Mouse (Mus musculus) kidney, adult 18-20 months (tissue): ENCODE results near the gene Sec16a.
A peak's percentile ranks its signal among the peaks of the same experiment; 100 is the strongest.

Experiments
- DNase-seq: peaks from one replicate; pipeline ENCODE4 v3.0.0; 2021

The Sec16a gene

DNA sequence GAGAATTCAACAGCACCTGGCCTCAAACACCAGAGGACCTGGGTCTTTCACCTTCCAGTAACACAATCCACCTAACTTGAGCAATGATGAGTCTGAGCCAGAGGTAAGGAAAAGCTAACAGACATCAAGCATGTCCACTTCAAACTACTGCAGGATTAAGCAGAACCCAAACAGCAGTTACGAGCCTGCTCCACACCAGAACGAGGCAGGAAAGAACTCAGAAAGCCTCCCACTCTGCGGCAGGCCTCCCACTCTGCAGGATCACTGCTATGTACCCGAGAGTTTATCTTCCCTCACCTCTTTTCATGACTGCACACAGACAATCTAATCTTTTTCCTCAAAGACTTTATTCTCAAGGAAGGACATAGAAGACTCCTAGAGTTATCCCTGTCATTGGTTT, 7.8 kb downstream of the Sec16a start:
- DNase-seq: no peak

DNA sequence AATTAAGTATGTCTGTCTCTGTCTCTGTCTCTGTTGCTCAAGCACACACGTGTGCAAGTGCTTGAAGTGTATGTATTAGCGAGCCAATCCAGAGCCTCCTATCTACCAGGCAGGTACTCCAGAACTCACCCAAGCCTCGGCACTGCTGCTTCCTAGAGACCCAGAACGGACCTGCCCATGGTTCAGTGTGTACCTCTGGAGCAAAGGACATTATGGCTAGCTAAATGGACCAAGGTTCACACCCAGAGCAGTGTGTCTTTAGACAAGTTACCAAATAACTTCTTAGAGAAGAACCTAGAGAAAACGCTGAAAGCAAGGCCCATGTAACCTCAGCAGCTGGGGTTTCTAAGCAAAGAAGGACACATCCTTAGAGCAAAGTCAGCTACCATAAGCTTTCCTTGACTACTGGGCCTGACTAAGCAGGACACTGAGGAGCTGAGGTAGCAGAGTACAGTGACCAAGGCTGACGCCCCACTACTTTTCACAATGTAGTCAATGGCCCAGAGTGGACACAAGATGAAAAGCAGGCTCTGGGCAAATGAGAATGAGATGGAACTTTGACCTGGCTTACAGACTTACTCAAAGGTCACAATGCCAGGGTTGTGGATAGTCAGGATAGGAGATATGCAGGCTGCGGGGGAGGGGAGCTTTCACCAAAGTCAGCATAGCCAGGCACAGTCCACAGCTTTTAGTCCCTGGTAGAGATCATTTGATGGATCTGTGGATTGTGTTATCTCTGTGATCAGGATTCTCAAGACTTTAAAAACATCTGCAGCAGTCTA, 10.0 kb downstream of the Sec16a start:
- peak; percentile 43 for DNase-seq

- DNase-seq: no peak
Observed at GRCm38 (mm10) chr2:26429851-26430250, 15.2 kb downstream of the Sec16a start.

DNA sequence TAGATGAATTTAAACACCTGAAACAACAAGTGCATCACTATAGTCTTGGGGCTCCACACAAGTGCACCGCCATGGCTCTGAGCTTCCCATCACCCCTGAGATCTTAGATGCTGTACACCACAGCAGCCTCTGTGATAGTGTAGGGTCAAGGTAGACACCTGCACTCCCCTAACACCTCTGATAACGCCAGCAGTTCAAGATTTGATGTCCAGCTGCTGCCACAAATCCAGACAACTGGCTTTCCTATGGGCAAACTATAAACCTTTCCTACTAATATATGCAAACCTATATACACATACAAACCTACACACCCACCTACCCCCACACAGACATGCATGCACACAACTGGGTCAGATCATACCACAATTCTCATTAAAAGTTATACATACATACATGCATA, 20.5 kb downstream of the Sec16a start:
- DNase-seq: no peak

DNA sequence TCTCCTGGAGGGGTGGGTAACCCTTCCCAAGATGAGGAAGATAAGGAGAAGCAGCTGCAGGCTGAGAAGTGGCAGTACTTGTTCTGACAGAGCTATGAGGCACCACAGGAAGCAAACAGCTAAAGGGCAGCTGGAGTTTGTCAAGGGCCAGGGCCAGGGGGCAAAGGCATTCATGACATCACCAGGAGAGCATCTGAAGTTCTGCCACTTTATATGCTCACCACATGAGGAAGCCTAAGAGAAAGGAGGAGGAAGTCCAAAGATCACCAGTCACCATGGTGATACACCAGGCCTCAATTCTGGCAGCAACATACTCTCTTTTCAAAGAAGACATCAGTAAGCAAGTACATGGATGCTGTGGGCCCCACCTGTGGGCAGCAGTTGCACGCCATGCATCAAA, 21.9 kb downstream of the Sec16a start:
- DNase-seq: peak; percentile 37

GRCm38 (mm10) chr2:26421969-26422368, 23.0 kb downstream of the Sec16a start:
- DNase-seq: no peak

- no peak for DNase-seq
Observed at GRCm38 (mm10) chr2:26418120-26418519, 26.9 kb downstream of the Sec16a start.

DNA sequence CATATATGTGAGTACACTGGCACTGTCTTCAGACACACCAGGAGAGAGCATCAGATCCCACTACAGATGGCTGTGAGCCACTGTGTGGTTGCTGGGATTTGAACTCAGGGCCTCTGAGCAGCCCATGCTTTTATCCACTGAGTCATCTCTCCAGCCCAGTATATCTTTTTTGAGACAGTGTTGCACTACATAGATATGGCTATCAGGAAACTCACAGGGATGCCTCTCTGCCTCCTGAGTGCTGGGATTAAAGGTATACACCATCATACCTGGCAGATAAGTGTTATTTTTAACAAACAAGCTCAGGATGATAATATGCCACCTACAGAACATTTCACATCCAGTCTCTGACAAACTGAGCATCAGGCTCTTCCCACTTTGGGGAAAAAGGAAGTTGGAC, 27.9 kb downstream of the Sec16a start:
- no peak for DNase-seq

DNA sequence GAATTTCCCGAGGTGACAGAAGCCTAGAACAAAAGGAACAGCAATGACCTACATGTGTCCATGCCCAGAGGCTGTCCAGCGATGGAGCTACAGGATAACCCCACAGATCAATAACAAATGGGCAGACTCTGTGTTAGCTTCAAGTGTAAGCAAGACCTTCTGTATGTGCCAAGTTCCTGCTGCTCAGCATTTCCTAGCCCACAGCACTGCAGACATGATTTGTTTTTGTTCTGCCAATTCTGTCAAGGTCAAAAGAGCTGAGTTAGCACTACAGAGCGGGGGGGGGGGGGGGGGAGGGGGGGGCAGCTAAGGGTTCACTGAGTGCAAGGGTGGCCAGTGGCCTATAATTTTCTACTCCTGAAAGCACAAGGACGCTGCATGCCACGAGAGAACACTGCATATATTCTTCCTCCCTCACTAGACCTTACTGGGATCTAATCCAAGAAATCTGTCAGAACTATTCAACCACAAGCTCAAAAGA, 34.0 kb downstream of the Sec16a start:
- peak; percentile 56 for DNase-seq

GRCm38 (mm10) chr2:26410091-26410490, 34.9 kb downstream of the Sec16a start:
- no peak for DNase-seq

GRCm38 (mm10) chr2:26409362-26409761, 35.7 kb downstream of the Sec16a start:
- DNase-seq: no peak

GRCm38 (mm10) chr2:26408515-26409356, 36.3 kb downstream of the Sec16a start, which contains the start of gene Inpp5e:
Gene Inpp5e, minus strand, starts transcription at chr2:26409203.
- DNase-seq: peak; percentile 99

GRCm38 (mm10) chr2:26403306-26403705, 41.7 kb downstream of the Sec16a start:
- DNase-seq: peak; percentile 57

DNA sequence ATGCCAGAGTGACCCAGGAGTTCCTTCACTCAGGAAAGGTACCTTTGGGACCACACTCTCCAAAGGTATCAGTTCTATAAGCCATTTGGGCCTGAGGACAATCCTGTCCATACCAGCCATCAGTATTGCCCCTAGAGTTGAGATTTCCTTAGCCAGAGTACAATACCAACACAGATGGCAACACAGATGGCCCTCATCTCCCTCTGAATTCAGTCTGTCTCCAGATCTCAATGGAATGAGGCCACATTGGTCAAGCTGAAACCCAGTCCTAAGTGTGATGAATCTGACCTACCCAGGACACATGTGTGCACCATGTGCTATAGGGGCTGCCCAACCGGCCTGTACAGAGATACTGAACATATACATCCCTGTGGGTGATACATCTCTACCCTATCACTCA, 42.8 kb downstream of the Sec16a start:
- no peak for DNase-seq

GRCm38 (mm10) chr2:26401023-26401422, 44.0 kb downstream of the Sec16a start:
- DNase-seq: no peak

- DNase-seq: no peak
Observed at GRCm38 (mm10) chr2:26400296-26400695, 44.7 kb downstream of the Sec16a start.

DNA sequence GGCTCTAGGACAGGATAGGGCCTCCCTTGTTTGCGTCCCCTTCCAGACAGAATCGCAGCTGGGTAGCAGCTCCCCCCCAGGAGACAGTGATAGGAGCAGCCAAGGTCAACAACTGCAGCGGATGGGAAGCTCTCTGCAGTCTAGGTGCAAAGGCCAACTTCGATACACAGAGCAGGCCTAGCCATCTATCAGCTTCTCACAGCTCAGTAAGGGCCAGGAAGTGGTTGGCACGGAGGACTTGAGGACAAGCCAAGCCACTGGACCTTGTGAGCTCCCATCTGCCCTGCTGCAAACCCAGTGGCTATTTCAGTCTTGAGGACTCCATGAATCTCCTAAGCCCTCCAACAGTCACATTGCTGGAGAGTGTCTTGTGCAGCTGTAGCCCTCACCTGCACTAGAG, 45.4 kb downstream of the Sec16a start:
- DNase-seq: peak; percentile 56

- DNase-seq: peak; percentile 44
Observed at GRCm38 (mm10) chr2:26398978-26399377, 46.0 kb downstream of the Sec16a start.

- DNase-seq: no peak
Observed at GRCm38 (mm10) chr2:26391617-26392016, 53.4 kb downstream of the Sec16a start.

DNA sequence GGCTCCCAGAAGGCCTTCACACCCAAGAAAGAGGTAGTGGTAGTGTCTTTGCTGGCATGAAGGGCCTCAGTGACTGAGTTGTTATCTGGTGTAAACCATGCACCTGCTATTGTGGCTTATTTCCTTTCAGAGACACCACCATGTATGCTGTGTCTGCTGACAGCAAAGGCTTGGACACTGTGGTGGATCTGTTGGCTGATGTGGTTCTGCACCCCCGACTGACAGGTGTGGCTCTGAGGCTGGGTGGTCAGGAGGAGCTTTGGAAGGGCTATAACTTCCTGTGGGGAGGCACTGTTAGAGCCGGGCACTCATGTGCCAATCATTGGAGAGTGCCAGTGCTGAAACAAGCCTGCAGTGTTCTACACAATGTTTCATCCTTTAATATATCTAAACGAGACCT, 54.1 kb downstream of the Sec16a start:
- DNase-seq: no peak

GRCm38 (mm10) chr2:26389154-26389690, 55.8 kb downstream of the Sec16a start, which contains the start of the genes Entr1 and Pmpca:
Gene Entr1, minus strand, starts transcription at chr2:26389316.
Gene Pmpca, plus strand, starts transcription at chr2:26389339.
- DNase-seq: peak; percentile 85

DNA sequence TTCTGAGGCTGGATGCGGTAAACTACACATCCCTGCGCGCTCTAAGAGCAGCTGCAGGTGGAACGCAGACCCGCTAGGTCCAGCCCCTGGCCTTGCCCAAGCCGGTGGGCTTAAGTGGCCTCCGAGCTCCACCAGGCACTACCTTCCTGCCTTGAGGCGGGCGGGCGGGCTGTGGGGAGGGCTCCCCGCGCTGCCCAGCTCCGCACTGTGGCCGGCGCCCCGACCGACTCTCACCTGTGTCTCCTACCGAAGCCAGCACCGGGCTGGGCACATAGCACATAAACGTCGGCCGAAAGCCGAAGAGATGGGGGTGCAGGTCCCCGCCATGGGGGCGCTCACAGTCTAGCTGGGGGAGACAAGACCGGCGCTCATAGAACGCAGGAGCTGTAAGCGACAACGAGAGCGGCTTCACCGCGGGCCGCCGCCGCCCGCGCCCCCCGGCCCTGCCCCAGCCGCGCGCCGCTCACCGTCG, 56.3 kb downstream of the Sec16a start:
- no peak for DNase-seq

DNA sequence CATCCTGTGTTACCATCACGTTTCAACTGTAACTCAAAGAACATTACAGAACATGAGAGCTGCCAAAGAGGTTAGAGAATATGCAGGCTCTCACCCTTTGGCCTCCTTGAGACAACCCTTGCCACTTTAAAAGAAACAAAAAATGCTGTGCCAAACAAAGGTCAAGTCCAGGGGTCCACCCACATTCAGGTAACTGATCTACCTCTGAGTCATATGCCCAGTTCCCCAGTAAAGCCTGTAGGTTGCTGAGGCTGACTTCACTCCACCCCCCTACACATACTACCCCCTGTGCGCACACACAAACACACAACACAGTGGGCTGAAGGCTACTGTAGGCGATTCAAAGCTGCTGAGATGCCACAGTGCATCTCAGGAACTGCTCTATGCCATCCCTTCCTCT, 57.3 kb downstream of the Sec16a start:
- DNase-seq: peak; percentile 37
